Mouse (Mus musculus) kidney, postnatal 0 days (tissue): Measurements from ENCODE around the gene Coro2a. TPM values are rescaled to one million over a fixed set of nuclear protein-coding genes. Genes with fewer than 3 reads are reported as not detected.
A peak's percentile ranks its signal among the peaks of the same experiment; 100 is the strongest.

Experiments used
- ATAC-seq: fragments of 200-750 bp; cut with Nextera tagmentation; replicated peaks from 2 replicates; pipeline ENCODE4 v1.8.0; 2017; ENCODE audit warnings: low read depth, moderate number of reproducible peaks, moderate TSS enrichment, moderate library complexity; ENCODE audit not compliant: low FRiP score
- DNase-seq: peaks from one replicate; pipeline ENCODE4 v3.0.0-alpha.2; 2016; ENCODE audit warnings: low spot score
- H3K27ac ChIP-seq: fragments of 300-500 bp; sonication (generic); 2 replicates; pipeline ENCODE4 v1.5.1; 2014; ENCODE audit warnings: mild to moderate bottlenecking
- H3K27me3 ChIP-seq: fragments of 300-500 bp; sonication (generic); 2 replicates; pipeline ENCODE4 v1.6.1; 2014; ENCODE audit warnings: low read length, mixed read lengths; ENCODE audit not compliant: insufficient read depth
- H3K36me3 ChIP-seq: fragments of 300-500 bp; sonication (generic); 2 replicates; pipeline ENCODE4 v1.6.1; 2014; ENCODE audit warnings: low read length, mixed read lengths; ENCODE audit not compliant: insufficient read depth
- H3K4me1 ChIP-seq: fragments of 300-500 bp; sonication (generic); replicated peaks from 2 replicates; pipeline ENCODE4 v1.6.1; 2014; ENCODE audit warnings: antibody characterized with exemption, low read length, mixed read lengths; ENCODE audit not compliant: insufficient read depth
- H3K4me2 ChIP-seq: fragments of 300-500 bp; sonication (generic); 2 replicates; pipeline ENCODE4 v1.6.1; 2014; ENCODE audit warnings: mild to moderate bottlenecking, low read length, moderate library complexity, mixed read lengths
- H3K4me3 ChIP-seq: fragments of 300-500 bp; sonication (generic); replicated peaks from 2 replicates; pipeline ENCODE4 v1.5.1; 2014; ENCODE audit warnings: low read depth, low read length
- H3K9ac ChIP-seq: fragments of 300-500 bp; sonication (generic); 2 replicates; pipeline ENCODE4 v1.6.1; 2014; ENCODE audit warnings: low read depth, low read length
- H3K9me3 ChIP-seq: fragments of 300-500 bp; sonication (generic); replicated peaks from 2 replicates; pipeline ENCODE4 v1.6.1; 2016; ENCODE audit warnings: low read length, inconsistent platforms, mixed read lengths
- CTCF ChIP-seq: IDR thresholded peaks from 2 replicates; pipeline ENCODE4 v1.5.1; 2016; ENCODE audit warnings: antibody characterized with exemption, low read depth, mild to moderate bottlenecking, moderate library complexity
- WGBS: fragments of 180-500 bp; shearing (Covaris S2); extraction: QIAGEN DNeasy Blood & Tissue Kit; methylation state at CpG from one replicate; pipeline ENCODE4 v1.1.7; 2014; 5-methylcytosine and 5-hydroxymethylcytosine counted together
- polyA plus RNA-seq: library from polyadenylated mRNA; unstranded; fragments of >200 nt; fragmentation: Nextera tagmentation; extraction: Ambion mirVana; gene quantifications from 2 replicates; pipeline ENCODE4 v1.2.1, GENCODE M21; 2015

Coro2a gene
- polyA plus RNA-seq, 1 experiment from 2014 or later: 2.9 TPM

DNA sequence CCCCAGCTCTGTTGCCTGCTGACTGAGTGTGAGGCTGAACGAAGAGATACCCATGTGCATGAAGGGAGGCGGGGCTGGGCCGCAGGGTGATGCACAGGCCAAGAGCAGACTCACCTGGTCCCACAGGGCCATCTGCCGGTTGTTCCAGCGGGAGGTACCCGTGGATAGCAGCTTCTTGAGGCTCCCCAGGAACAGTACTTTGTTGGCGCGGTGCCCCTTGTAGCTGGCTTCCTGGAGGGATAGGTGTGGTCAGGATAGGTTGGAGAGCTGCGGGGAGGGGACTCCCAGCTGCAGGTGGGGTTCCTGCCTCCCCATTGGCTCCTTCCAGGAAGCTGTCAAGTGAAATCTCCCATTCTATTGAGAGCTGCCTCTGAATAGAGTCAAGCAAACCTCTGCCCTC, 56.5 kb downstream of the Coro2a start:
- TF ChIP-seq CTCF: peak; percentile 39; the same call in 1 of the 2 replicates
- Histone ChIP-seq H3K27ac (no peak overlapping the region), H3K9ac (no peak overlapping the region), H3K4me1 (no peaks in the 10 kb centered on the region), H3K27me3 (no peaks in the 10 kb centered on the region), H3K9me3 (no peaks in the 10 kb centered on the region), H3K36me3 (no peaks in the 10 kb centered on the region), H3K4me3 (no peak overlapping the region), H3K4me2 (no peak overlapping the region)
- ATAC-seq: no peak
- no peak for DNase-seq
- 15% methylated on average over 9 of the region's 9 CpGs for WGBS

DNA sequence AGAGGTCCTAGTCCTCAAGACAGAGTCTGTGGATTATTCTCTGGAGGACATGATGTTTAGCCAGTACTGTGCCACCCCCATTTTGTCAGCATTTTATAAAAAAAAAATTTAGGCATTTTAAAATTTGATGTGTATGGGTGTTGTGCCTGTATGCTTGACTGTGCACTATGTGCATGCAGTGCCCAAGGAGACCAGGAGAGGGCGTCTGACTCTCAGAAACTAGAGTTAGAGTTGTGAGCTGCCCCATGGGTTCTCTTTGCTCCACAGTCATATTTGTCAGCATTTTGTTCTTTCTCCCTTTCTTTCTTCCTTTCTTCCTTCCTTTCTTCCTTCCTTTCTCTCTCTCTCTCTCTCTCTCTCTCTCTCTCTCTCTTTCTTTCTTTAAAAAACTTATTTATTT, 57.7 kb downstream of the Coro2a start:
- ATAC-seq (no peak), DNase-seq (no peak)
- no peaks in the 10 kb centered on the region for H3K4me1 ChIP-seq
- H3K4me3 ChIP-seq: no peak overlapping the region
- WGBS: 45% methylated on average over 1 of the region's 1 CpGs
- H3K9me3 ChIP-seq: no peaks in the 10 kb centered on the region
- H3K27ac ChIP-seq: no peak overlapping the region
- no peak overlapping the region for H3K9ac ChIP-seq
- H3K36me3 ChIP-seq: no peaks in the 10 kb centered on the region
- TF ChIP-seq CTCF: peak; percentile 54
- no peak overlapping the region for H3K4me2 ChIP-seq
- H3K27me3 ChIP-seq: no peaks in the 10 kb centered on the region

DNA sequence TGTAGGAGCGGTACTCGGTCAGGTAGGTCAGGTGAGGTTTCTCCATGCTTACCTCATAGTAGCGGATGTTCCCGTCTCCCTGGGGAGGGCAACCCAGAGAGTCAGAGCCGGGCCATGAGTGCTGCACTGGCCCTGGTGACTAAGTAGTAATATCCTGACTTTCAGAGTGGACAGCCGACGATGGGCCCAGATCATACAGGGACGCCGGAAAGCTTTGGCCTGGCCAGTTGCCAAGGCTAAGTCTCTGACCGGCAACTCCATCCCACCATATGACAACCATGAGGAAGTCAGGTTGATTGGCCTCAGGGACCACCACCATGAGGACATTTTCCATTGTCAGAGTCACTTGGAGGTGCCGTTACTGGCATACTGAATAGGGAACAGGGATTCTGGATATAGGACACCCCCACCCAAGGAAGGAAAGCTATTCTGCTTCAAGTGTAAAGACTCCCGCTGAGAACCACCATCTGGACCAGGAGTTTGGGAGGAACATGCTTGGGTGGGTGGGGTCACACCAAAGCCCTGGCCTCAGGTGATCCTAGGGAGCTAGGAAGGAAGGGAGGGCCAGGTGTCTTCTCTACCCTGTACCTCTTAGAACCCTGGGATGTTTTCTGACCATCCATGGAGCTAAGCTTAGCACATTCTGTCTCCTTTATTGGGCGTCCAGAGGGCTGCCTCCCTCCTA, 58.5 kb downstream of the Coro2a start:
- H3K4me3 ChIP-seq: no peak overlapping the region
- no peaks in the 10 kb centered on the region for H3K9me3 ChIP-seq
- H3K27me3 ChIP-seq: no peaks in the 10 kb centered on the region
- 87% methylated on average over 13 of the region's 13 CpGs for WGBS
- H3K36me3 ChIP-seq: no peaks in the 10 kb centered on the region
- TF ChIP-seq CTCF: no peak
- no peaks in the 10 kb centered on the region for H3K4me1 ChIP-seq
- H3K27ac ChIP-seq: no peak overlapping the region
- H3K9ac ChIP-seq: no peak overlapping the region
- ATAC-seq (no peak), DNase-seq (no peak)
- no peak overlapping the region for H3K4me2 ChIP-seq

DNA sequence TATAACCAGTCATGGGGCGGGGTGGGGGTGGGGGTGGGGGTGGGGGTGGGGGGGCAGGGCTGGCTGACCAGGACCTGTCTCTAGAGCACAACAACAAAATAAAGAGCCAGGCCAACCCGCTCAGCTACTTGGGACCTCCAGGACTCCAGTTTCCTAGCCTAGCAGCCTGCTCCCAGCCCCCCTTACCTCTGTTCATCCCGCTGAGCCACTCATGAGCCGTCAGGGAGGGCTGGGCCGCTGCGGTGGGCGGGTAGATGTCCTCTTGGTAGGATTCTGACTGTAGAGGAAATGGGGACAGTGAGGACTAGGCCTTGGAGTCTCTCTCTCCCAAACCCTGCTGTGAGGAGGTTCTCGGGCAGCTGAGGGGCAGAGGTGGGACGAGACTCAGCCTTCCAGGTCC, 60.3 kb downstream of the Coro2a start:
- Histone ChIP-seq H3K9me3 (no peaks in the 10 kb centered on the region), H3K4me2 (no peak overlapping the region), H3K27me3 (no peaks in the 10 kb centered on the region; the same call in 1 of the 2 replicates), H3K36me3 (no peaks in the 10 kb centered on the region), H3K4me3 (no peak overlapping the region), H3K4me1 (no peaks in the 10 kb centered on the region), H3K27ac (no peak overlapping the region), H3K9ac (no peak overlapping the region)
- ATAC-seq: no peak
- DNase-seq: no peak
- TF ChIP-seq CTCF: no peak
- WGBS: 52% methylated on average over 8 of the region's 9 CpGs

DNA sequence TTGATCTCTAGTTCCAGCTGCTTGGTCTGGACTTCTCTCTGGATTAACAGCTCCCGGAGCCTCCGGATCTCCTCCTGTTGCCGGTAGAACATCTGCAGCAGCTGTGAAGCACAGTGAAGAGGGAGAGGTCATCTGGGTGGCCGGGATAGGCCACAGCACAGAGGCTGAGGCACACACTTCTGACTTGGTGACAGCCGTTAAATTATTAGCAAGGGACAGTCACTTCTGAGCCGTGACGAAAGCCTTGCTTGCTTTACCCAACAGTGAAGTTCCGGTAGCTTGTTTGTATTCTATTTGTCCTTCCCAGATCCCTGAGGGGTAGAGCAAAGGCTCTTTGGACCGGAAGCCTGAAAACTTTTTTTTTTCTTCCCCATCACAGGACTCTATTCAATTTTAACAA, 62.8 kb downstream of the Coro2a start:
- DNase-seq (no peak), ATAC-seq (no peak)
- Histone ChIP-seq H3K27ac (no peak overlapping the region), H3K4me3 (no peak overlapping the region), H3K9ac (no peak overlapping the region), H3K9me3 (no peaks in the 10 kb centered on the region), H3K27me3 (peaks cover 9% of the 10 kb centered on the region), H3K4me1 (peaks cover 12% of the 10 kb centered on the region), H3K4me2 (no peak overlapping the region; the same call in 1 of the 2 replicates), H3K36me3 (no peaks in the 10 kb centered on the region)
- TF ChIP-seq CTCF: no peak
- 24% methylated on average over 9 of the region's 9 CpGs for WGBS

DNA sequence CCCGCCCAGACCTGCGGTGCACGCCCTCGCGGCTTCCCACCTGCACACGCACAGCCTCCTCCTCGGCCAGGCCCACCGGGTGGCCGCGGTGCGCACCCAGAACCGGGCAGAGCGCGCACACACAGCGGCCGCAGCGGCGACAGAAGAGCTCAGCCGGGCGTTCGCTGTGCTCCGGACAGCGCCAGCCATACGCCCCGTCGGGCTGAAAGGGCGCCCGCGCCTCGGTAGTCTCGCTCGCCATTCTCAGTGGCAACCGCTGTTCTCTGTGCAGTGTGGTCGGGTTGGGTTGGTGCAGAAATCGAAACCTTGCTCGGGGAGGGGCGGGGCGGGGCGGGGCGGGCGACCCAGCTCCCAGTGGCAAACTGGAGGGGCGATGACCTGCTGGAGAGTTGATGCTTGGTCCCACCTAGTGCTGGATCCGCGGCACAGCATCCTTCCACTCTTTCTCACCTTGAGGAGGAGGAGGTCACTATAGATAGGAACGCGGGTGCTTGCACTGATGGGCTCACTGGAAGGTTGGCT, 66.1 kb downstream of the Coro2a start, which contains the start of gene Trim14:
Trim14 (minus strand) TSS at position 302 of the 522 bp plus-strand sequence.
- peak; percentile 56 for TF ChIP-seq CTCF
- Histone ChIP-seq H3K27me3 (peaks cover 17% of the 10 kb centered on the region), H3K9ac (peak within 1 kb of the TSS; percentile 55), H3K4me2 (peak within 1 kb of the TSS; percentile 79), H3K4me1 (peaks cover 16% of the 10 kb centered on the region), H3K36me3 (no peaks in the 10 kb centered on the region), H3K9me3 (no peaks in the 10 kb centered on the region), H3K4me3 (peak within 1 kb of the TSS; percentile 55), H3K27ac (no peak within 1 kb of the TSS)
- ATAC-seq (peak; percentile 83), DNase-seq (peak; percentile 68)
- under 1% methylated on average over 46 of the region's 46 CpGs for WGBS
